Mouse (Mus musculus) E14TG2a.4 (cell line): ENCODE measurements around the gene Ankrd37.

Experiments
- CTCF ChIP-seq: conservative IDR thresholded peaks from 2 replicates; pipeline ENCODE4 v1.5.1; 2014; ENCODE audit warnings: low read length
- POU5F1 ChIP-seq: IDR thresholded peaks from 2 replicates; pipeline ENCODE4 v1.6.1; 2014; ENCODE audit warnings: low read length, borderline replicate concordance

- no peak for TF ChIP-seq CTCF
- TF ChIP-seq POU5F1, result no peak
These were observed at the start of gene Ankrd37 for GRCm38 (mm10) chr8:46005596-46005995.
